Mouse (Mus musculus) liver, adult 2 months (tissue): ENCODE measurements around the gene Abcb5.

Experiments
- CTCF ChIP-seq: fragments of 200-500 bp; IDR thresholded peaks from 2 replicates; pipeline ENCODE4 v1.5.1; 2011; ENCODE audit warnings: low read depth, low read length, control low read depth
- POLR2A ChIP-seq: fragments of 200-500 bp; IDR thresholded peaks from 2 replicates; pipeline ENCODE4 v1.6.1; 2011; ENCODE audit warnings: low read length, control low read depth; ENCODE audit not compliant: insufficient read depth; ENCODE audit errors: extremely low read depth

DNA sequence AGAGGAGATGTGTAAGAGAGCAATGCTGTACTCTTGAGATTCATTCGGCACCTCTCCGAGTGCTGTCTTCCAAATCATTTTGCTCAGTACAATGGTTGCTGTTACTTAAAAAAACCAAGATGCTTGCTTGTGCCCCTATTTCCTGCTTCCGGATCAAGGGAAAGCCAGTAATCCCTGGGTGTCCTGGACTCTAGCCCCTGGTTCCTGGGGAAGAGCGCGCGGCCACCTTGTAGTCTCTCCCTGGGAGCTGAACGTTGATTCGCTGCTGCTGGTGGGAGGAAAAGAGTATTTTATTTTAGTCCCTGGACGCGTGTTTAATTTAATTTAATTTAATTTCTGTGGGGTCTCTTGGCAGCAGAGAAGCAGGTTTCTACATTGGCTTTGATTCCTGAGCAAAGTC is 111.8 kb downstream of the Abcb5 start:
- TF ChIP-seq CTCF (no peak), POLR2A (no peak)
